Mouse (Mus musculus): Measurements from ENCODE around the gene Gga3. TPM values are rescaled to one million over a fixed set of nuclear protein-coding genes. Genes with fewer than 3 reads are reported as not detected.
A peak's percentile ranks its signal among the peaks of the same experiment; 100 is the strongest.

Gga3 gene
- total RNA-seq, 2 experiments from 2014 or later, result 24.0 to 34.0 TPM

- no peak for ATAC-seq (ENCODE audit: poor library complexity, severe bottlenecking)
Observed at GRCm38 (mm10) chr11:115631505-115631890, 27.6 kb upstream of the Gga3 start.

GRCm38 (mm10) chr11:115630532-115631504 lies 27.0 kb upstream of the Gga3 start:
- ATAC-seq (ENCODE audit: poor library complexity, severe bottlenecking), result peak; percentile 68

DNA sequence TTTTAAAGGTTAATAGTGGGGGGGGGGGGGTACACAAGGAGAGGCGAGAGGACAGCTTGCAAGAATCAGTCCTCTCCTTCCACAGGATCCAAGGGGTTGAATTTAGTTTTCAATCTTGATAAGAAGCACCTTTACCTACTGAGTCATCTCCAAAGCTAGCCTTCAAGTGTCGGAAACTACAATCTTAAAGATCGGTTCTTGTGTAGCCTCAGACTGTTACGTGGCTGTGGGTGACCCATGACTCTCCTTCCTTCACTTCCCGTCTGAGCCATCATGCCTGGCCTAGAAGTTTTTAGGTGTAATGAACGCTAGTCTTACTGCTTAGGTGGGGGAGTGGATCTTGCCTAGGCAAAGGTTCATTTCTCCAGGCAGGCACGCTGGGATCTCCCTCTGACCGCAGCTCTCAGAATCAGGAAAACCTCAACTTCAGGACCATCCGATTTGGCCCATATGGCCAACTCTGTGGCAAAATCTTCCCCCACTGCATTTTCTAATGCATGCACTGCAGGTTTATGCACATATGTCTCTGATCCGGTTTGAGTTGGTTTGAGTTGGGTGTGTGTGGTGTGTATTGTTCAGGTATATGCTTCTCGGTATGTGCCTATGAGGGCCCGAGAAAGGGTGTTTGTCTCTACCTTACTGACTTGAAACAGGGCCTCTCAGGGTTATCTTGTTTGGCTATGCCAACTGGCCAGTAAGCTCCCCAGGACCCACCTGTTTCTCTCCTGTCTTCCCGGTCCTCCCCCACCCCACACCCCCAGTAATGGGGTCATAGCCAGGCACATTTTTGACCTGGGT lies 26.1 kb upstream of the Gga3 start:
- ATAC-seq (ENCODE audit: poor library complexity, severe bottlenecking), result no peak

- no peak for ATAC-seq (ENCODE audit: poor library complexity, severe bottlenecking)
Observed at GRCm38 (mm10) chr11:115628465-115629101, 24.7 kb upstream of the Gga3 start.

GRCm38 (mm10) chr11:115627705-115628464 lies 24.0 kb upstream of the Gga3 start, which contains the start of gene Slc25a19:
Slc25a19 (minus strand) TSS chr11:115628295.
- ATAC-seq (ENCODE audit: poor library complexity, severe bottlenecking), result peak; percentile 92

DNA sequence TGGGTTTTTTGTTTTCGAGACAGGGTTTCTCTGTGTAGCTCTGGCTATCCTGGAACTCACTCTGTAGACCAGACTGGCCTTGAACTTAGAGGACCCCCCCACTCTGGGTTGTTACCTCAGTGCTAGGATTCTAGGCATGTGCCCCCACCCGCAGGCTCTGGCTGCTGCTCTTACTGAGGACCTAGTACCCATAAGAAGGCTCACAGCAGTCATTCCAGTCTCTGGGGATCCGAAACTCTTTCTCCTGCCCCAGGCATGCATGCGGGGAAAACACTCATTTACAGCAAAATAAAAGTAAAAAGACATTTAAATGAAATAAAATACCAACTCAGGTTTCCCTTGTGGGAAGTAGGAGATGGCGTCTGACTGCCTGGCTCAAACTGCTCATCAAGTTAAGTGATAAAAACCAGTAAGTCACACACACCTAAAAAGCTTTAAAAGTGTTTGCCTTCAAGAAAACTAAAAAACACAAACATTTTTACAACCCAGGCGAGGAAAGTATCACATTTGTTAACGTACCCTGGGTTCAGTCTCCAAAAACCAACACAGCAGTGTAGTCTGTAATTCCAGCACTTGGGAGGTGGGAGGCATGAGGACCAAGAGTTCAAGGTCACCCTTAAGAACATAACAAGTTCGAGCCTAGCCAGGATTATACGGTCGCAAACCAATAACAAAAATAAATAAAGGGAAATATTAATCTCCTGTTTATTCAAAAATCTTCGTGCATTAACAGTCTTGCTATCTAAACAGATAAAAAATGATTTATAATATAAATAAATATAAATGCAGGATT lies 23.2 kb upstream of the Gga3 start:
- no peak for ATAC-seq (ENCODE audit: poor library complexity, severe bottlenecking)

DNA sequence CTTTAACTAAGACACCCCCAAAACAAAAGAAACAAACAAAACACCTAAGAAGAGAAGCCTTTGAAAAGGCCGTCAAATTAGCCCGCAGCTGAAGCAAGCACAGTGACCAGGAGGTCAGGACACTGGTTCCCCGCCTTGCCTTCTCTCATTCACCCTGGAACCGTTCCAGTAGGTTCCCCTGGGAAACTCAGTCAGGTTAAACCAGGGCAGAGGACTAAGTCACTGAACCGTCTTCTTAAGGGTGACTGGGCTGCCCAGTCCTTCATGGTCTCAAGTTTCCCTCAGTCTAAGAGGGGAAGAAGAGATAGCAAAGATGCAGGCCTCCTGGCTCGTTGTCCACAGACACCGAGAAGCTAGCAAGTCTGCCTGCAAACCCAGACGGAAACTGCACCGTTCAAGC lies 22.0 kb upstream of the Gga3 start:
- ATAC-seq (ENCODE audit: poor library complexity, severe bottlenecking), result no peak

DNA sequence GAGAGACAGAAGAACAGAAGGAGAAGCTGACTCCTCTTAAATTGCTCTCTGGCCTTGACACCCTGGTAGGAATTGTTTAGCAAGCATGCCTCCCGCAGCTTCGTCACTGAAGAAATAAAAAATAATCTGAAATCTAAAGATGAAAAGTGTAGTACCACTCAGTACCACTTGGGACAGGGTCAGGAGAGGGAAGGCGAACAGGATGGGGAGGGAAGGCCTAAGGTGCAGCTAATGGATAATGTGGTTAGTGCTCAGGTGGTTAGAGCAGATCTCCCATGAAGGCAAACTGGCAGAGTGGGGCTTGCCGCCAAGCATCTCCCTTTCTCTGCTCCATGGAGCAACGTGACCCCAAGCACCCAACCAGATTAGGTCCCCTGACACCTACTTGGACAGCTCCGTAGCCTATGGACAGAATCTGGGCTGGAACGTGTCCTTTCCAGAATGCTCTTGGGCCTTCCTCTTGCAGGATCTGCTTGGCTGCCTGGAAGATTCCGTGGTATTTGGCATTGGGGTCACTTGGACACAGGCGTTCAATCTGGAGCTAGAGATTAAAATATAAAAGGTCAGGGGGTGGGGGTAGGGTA lies 19.7 kb upstream of the Gga3 start:
- ATAC-seq (ENCODE audit: poor library complexity, severe bottlenecking), result no peak

GRCm38 (mm10) chr11:115619949-115620348 lies 16.1 kb upstream of the Gga3 start:
- ATAC-seq (ENCODE audit: poor library complexity, severe bottlenecking), result no peak

DNA sequence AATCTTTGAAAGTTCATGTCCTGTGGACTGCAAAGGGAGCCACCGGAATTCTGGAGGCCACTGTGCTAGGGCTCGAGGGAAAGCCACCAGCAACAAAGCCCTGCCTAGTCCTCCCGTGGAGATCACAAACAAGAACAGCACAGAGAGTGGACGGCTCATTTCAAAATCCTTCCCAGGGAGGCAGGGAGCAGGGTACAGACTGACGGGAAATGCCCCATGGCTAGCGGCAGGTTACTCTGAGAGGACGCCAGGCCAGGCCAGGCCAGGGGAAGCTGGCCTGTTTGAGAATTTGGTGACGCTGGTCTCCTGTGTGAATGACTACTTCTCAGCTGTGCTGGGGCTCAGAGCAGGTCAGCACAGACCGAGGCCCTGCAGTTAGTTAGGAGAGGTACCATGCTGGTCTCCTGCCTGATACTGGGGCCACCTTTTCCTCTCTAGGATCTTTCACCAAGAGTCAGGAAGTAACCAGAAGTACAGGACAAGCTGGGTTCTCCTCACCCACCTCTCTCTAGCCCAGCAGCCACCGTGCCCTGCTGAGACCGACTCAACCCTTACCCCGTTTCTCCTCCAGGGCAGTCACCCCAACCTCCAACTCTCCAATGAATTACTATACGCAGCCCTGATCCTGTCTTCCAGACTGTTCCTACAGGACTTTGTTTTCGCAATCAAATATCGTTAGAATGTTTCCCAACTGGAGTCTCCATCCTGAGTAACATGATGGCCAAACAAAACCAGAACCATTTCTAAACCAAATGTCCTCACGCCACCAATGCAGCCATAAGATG lies 15.1 kb upstream of the Gga3 start:
- no peak for ATAC-seq (ENCODE audit: poor library complexity, severe bottlenecking)

DNA sequence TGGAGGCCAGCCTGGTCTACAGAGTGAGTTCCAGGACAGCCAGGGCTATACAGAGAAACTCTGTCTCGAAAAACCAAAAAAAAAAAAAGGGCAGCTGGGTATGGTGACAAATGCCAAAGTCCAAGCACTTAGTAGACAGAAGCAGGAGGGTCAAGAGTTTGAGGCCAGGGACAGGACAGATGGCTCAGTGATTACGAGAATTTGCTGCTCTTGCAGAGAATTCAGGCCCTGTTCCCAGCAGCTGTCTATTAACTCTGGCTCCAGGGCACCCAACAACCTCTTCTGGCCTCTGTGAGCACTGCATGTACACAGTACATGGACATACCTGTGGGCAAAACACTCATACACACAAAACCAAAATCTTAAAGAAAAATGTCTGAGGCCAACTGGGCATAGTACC lies 14.2 kb upstream of the Gga3 start:
- ATAC-seq (ENCODE audit: poor library complexity, severe bottlenecking), result no peak

DNA sequence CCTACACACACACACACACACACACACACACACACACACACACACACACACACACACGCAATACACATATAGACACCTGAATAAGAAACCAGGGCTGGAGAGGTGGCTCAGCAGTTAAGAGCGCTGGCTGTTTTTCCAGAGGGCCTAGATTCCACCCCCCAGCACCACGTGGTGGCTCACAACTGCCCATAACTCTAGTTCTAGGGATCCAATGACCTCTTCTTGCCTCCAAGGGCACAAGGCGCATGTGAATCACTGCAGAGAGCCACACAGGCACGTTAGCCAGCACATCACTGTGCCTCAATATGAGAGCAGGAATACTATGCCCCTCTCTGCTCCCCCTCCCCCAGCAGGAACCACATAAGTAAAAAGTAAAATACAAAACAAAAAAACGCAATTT lies 13.0 kb upstream of the Gga3 start:
- ATAC-seq (ENCODE audit: poor library complexity, severe bottlenecking), result no peak

GRCm38 (mm10) chr11:115616371-115616770 lies 12.5 kb upstream of the Gga3 start:
- ATAC-seq (ENCODE audit: poor library complexity, severe bottlenecking), result no peak

- ATAC-seq (ENCODE audit: poor library complexity, severe bottlenecking), result no peak
Observed at GRCm38 (mm10) chr11:115615875-115616274, 12.0 kb upstream of the Gga3 start.

DNA sequence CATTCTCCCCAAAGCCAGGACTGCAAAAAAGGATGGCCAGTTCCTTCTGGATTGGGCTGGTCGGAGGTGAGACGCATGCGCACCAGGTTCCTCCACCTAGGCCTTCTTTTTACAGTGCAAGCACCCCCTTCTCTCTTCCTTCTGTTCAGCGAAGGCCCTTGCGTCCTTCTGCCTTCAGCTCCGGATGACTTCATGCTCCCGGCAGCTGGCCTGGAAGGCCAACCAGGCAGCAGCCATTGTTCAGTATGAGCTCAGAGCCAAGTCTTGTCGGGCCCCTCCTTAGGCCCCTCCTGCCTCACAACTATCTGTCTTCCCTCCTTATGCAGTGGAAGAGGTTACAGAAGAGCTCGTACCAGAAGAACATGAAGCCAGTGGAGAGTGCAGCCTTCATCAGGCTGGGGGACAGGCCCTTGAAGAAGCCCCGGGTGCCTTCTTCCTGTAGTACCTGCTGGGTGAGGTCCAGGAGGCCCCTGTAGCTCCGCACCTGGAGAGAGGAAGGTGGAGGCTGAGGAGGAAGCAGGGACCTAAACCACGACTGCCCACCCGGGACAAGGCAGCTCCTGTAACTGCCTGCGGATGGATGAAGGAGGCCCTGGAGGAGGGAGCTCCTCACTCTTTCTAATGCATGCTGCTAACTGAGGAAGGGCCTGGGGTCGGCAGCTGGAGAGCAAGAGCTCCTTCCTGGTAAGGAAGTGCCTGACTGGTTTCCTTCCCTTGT lies 11.4 kb upstream of the Gga3 start:
- ATAC-seq (ENCODE audit: poor library complexity, severe bottlenecking), result no peak

DNA sequence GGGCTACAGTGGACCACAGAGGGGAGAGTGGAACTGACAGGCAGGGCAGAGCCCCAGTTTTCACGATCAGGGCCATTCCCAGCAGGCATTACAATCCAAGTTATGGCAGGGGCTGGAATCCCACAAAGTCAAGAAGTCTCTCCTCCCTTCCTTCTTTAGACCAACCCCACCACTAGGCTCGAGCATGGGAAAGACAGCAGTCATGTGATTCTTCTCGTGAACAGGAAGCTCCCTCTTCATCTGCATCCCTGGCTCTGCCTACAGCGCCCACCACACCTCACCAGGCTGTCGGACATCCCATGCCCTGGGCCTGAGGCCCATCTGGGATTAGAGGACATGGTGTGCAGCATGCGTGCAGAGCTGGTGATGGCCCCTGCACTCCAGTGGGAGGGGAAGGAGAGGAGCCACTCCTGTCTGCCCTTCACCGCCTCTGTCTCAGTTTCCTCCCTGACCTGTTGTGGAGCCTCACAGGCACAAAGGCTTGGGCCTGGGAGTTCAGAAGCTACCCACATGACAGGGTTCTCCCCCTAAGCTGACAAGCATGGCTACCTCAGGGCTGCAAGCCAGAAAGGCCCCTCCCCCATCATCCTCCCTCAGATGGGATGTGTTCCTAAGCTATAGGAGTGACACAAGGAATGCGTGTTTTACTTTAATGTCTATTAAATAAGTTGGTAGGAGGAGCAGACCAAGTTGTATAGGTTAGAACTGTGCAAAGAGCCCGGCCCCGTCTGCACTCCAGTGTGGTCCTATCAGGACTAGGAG lies 10.7 kb upstream of the Gga3 start:
- ATAC-seq (ENCODE audit: poor library complexity, severe bottlenecking), result no peak

All from megakaryocyte, adult 5-6 weeks (primary cell).